Mouse (Mus musculus) embryonic facial prominence, embryonic 15.5 days (tissue): ENCODE measurements around the gene Fbxw4. TPM values are rescaled to one million over a fixed set of nuclear protein-coding genes. Genes with fewer than 3 reads are reported as not detected.

Experiments
- ATAC-seq: fragments of 200-750 bp; cut with Nextera tagmentation; 2 replicates; pipeline ENCODE4 v1.8.0; 2017; ENCODE audit warnings: low read depth, moderate TSS enrichment; ENCODE audit not compliant: insufficient number of reproducible peaks, low FRiP score, low TSS enrichment
- H3K27ac ChIP-seq: fragments of 300-500 bp; sonication (generic); replicated peaks from 2 replicates; pipeline ENCODE4 v1.5.1; 2015; ENCODE audit warnings: mild to moderate bottlenecking, inconsistent platforms
- H3K27me3 ChIP-seq: fragments of 300-500 bp; sonication (generic); 2 replicates; pipeline ENCODE4 v1.6.1; 2015; ENCODE audit warnings: inconsistent platforms
- H3K36me3 ChIP-seq: fragments of 300-500 bp; sonication (generic); 2 replicates; pipeline ENCODE4 v1.6.1; 2015; ENCODE audit warnings: mild to moderate bottlenecking, inconsistent platforms
- H3K4me1 ChIP-seq: fragments of 300-500 bp; sonication (generic); 2 replicates; pipeline ENCODE4 v1.6.1; 2015; ENCODE audit warnings: inconsistent platforms
- H3K4me2 ChIP-seq: fragments of 300-500 bp; sonication (generic); replicated peaks from 2 replicates; pipeline ENCODE4 v1.6.1; 2015; ENCODE audit warnings: mild to moderate bottlenecking, inconsistent platforms
- H3K4me3 ChIP-seq: fragments of 300-500 bp; sonication (generic); replicated peaks from 2 replicates; pipeline ENCODE4 v1.5.1; 2015; ENCODE audit warnings: mild to moderate bottlenecking, inconsistent platforms
- H3K9ac ChIP-seq: fragments of 300-500 bp; sonication (generic); 2 replicates; pipeline ENCODE4 v1.6.1; 2015; ENCODE audit warnings: inconsistent platforms
- H3K9me3 ChIP-seq: fragments of 300-500 bp; sonication (generic); replicated peaks from 2 replicates; pipeline ENCODE4 v1.6.1; 2016; ENCODE audit warnings: inconsistent platforms
- WGBS: fragments of 180-500 bp; shearing (Covaris S2); methylation state at CpG from one replicate; pipeline ENCODE4 v1.1.7; 2015; 5-methylcytosine and 5-hydroxymethylcytosine counted together
- polyA plus RNA-seq: library from polyadenylated mRNA; unstranded; fragments of >200 nt; fragmentation: Nextera tagmentation; extraction: Ambion mirVana; gene quantifications from 2 replicates; pipeline ENCODE4 v1.2.1, GENCODE M21; 2015

Gene Fbxw4
- polyA plus RNA-seq, 1 experiment from 2014 or later = 6.2 TPM

DNA sequence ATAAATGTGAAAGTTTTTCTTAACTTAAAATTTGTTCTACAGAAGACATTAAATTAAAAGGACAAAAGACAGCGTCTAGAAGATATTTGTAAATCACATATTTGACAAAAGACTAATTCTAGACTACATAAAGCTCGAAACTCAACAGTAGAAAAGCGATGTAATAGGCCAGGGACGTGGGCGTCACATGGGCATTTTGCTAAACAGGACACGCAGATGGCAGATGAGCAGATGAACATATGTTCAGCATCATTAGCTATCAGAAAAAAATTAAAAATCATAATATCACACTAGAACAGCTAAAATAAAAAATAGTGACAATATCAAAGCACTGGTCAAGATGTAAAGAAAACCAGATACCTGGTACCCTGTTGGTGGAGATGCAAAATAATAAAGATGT lies 70.4 kb downstream of the Fbxw4 start:
- H3K4me3 ChIP-seq = no peak overlapping the region
- H3K27me3 ChIP-seq = no peaks in the 10 kb centered on the region
- H3K4me2 ChIP-seq = no peak overlapping the region
- H3K36me3 ChIP-seq = peaks cover 7% of the 10 kb centered on the region; the same call in 1 of the 2 replicates
- no peak overlapping the region for H3K9ac ChIP-seq
- ATAC-seq = no peak
- H3K27ac ChIP-seq = no peak overlapping the region
- peaks cover 18% of the 10 kb centered on the region for H3K4me1 ChIP-seq
- 89% methylated on average over 6 of the region's 6 CpGs for WGBS
- H3K9me3 ChIP-seq = no peaks in the 10 kb centered on the region

DNA sequence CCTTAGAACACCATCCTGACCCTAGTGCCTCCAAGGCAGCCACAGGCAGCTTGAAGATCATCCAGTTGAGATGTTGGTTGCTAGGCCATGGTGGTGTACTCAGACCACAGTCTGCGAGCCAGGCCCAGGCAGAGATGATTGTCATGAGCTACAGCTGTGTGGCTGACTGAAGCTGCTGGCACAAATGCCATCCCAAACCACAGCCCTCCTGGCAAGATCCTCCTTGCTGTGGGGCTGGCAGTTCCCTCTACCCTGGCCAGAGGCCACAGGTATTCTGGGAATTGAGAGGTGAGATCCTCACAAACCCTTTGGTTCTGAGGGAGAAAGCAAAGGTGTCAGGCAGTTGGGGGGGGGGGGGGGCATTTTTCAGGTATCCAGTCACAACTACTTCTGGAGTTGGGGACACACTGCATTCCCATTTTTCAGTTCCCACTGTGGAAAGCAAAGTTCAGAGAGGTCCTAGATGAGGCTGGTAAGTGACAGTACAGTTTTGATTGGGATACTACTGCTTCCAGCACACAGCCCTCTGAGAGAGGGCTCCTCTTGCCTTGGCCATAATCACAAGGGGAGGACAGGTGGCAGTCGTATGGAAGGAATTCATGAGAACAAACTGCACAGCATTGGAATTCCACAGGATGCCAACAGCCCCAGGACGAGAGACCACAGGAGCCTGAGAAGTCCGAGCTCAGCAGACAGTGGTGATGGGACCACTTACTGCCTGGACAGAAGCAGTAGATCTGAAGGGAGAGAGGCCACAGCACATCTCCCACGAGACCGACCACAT lies 72.4 kb downstream of the Fbxw4 start:
- peaks cover 10% of the 10 kb centered on the region; the same call in 1 of the 2 replicates for H3K4me1 ChIP-seq
- H3K27ac ChIP-seq = no peak overlapping the region
- no peaks in the 10 kb centered on the region for H3K9me3 ChIP-seq
- H3K4me3 ChIP-seq = no peak overlapping the region
- no peaks in the 10 kb centered on the region for H3K27me3 ChIP-seq
- no peak for ATAC-seq
- no peak overlapping the region for H3K9ac ChIP-seq
- H3K4me2 ChIP-seq = no peak overlapping the region
- peaks cover 7% of the 10 kb centered on the region; the same call in 1 of the 2 replicates for H3K36me3 ChIP-seq
- 71% methylated on average over 6 of the region's 6 CpGs for WGBS

DNA sequence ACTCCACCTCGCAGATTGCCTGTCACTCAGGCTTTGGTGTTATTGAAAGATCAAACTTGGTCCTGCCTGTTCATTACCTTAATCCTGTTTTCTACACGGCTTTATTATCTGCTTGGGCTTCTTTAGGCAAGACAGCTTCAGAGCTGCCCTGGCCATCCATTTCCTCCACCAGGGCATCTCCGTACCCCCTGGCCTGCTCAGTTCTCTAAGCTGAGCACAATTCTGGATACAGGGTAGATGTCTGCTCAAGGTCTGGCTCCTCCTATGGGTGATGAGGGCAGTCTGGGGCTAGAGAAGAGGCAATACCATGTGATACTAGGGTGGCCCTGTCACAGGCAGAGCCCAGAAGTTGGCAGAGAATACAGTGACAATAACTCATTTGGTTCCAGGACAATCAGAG lies 73.3 kb downstream of the Fbxw4 start:
- no peak overlapping the region for H3K9ac ChIP-seq
- H3K4me1 ChIP-seq = peaks cover 13% of the 10 kb centered on the region
- no peaks in the 10 kb centered on the region for H3K9me3 ChIP-seq
- no peak overlapping the region for H3K27ac ChIP-seq
- WGBS = 51% methylated on average over 3 of the region's 3 CpGs
- H3K4me3 ChIP-seq = no peak overlapping the region
- H3K27me3 ChIP-seq = no peaks in the 10 kb centered on the region
- no peak overlapping the region for H3K4me2 ChIP-seq
- H3K36me3 ChIP-seq = peaks cover 7% of the 10 kb centered on the region; the same call in 1 of the 2 replicates
- no peak for ATAC-seq

DNA sequence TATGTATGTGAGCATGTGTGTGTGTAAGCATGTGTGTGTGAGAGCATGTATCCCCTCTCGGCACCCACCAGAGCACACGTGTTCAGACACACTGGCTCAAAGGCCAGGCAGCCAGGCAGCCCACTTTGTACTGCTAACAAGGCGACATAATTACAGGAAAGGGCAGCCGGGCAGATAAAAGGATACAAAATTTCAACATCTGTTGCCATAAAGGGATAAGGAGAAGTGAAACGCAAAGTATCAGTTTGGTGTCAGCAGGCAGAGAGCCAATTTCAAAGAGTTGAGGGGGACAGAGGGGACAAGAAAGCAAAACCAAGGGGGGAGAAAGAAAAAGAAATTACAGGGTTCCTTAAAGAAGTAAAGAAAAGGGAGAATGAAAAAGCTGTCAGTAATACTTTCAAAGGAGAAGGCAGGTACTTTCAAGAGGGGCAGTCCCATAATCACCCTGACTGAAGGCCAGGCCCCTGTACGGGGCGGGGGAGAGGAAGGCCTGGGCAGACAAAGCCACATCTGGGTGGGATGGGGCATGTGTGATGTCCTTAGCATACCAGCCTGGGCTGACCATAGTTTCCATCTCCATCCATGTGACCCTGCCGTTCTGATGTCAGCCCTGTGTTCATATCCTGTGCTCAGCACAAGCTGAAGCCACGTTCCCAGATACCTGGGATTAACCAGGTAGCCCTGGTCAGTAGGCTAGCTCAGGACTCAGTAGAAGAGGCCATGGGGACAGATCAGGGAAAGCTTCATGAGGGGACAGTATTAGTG lies 75.1 kb downstream of the Fbxw4 start:
- no peaks in the 10 kb centered on the region for H3K9me3 ChIP-seq
- no peak overlapping the region for H3K9ac ChIP-seq
- no peak overlapping the region for H3K4me2 ChIP-seq
- no peaks in the 10 kb centered on the region for H3K27me3 ChIP-seq
- no peak overlapping the region for H3K27ac ChIP-seq
- H3K4me3 ChIP-seq = no peak overlapping the region
- 46% methylated on average over 9 of the region's 9 CpGs for WGBS
- H3K36me3 ChIP-seq = peaks cover 13% of the 10 kb centered on the region; the same call in 1 of the 2 replicates
- ATAC-seq = no peak
- H3K4me1 ChIP-seq = peaks cover 8% of the 10 kb centered on the region

DNA sequence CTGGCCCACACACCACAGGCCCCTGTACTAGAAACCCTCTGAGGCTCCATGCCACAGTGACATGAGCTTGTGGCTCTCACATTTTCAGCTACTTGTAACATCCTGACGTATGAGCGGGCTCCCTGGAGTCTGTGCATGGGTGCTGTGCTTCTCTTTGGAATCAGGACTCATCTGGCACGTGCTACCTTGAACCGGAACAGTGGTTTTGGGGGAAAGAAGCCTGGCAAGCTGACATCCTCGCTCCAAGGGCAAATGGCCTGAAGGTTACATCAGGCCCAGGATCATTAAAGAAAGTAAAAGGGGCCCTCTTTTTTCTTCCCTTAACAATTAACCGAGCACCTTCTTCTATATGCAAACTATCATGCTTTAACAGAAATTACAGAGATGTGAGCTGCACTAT lies 77.0 kb downstream of the Fbxw4 start:
- ATAC-seq = no peak
- Histone ChIP-seq H3K27me3 (no peaks in the 10 kb centered on the region), H3K4me2 (no peak overlapping the region), H3K27ac (no peak overlapping the region), H3K36me3 (peaks cover 26% of the 10 kb centered on the region), H3K4me3 (no peak overlapping the region), H3K4me1 (peaks cover 8% of the 10 kb centered on the region), H3K9me3 (no peaks in the 10 kb centered on the region), H3K9ac (no peak overlapping the region)
- 82% methylated on average over 6 of the region's 6 CpGs for WGBS

DNA sequence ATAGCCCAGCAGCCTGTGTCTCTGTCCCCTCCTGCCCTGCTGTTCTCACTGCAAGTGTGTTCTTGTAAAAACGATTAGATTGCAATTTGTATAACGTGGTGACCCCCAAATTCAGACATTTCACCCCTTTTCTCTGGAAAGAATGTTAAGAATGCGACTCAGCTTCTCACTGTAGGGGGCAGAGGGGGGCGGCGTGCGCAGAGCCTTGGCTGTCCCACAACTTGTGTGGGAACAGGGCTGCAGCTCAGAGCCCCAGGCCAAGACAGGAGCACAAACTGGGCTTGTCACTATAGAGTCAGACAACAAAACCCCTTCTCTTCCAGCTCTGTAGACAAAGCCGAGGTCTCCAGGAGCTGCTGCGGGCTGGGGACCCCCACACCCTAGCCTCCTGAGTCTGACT lies 78.0 kb downstream of the Fbxw4 start:
- Histone ChIP-seq H3K27me3 (no peaks in the 10 kb centered on the region), H3K4me2 (no peak overlapping the region), H3K9me3 (no peaks in the 10 kb centered on the region), H3K36me3 (peaks cover 32% of the 10 kb centered on the region), H3K9ac (no peak overlapping the region), H3K27ac (0 out of 2 replicates have a peak overlapping the region, but pooled peaks have one; percentile 4), H3K4me1 (peaks cover 9% of the 10 kb centered on the region), H3K4me3 (no peak overlapping the region)
- ATAC-seq = no peak
- WGBS = 17% methylated on average over 8 of the region's 8 CpGs

DNA sequence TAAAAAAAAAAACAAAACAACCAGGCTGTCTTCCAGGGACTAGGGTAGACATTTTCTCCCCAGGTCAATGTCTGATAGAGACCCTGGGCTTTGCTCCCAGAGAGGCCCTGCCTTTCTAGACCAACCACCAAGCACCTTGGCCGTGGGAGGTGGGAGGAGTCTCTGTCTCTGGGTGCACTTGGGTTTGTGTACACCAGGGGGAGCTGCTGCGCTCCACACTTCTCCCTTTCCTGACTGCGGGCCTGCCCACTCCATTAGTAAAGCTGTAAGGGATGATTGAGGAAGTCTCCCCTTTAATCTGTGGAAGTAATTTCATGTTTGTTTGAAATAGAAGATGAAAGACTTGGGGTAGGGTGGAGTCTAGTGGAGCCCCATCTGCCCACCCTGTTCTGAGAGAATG lies 78.9 kb downstream of the Fbxw4 start:
- Histone ChIP-seq H3K4me3 (no peak overlapping the region), H3K9ac (no peak overlapping the region), H3K36me3 (peaks cover 36% of the 10 kb centered on the region), H3K27ac (no peak overlapping the region), H3K4me2 (no peak overlapping the region), H3K27me3 (no peaks in the 10 kb centered on the region), H3K9me3 (no peaks in the 10 kb centered on the region), H3K4me1 (peaks cover 17% of the 10 kb centered on the region)
- ATAC-seq = no peak
- WGBS = 60% methylated on average over 3 of the region's 3 CpGs

DNA sequence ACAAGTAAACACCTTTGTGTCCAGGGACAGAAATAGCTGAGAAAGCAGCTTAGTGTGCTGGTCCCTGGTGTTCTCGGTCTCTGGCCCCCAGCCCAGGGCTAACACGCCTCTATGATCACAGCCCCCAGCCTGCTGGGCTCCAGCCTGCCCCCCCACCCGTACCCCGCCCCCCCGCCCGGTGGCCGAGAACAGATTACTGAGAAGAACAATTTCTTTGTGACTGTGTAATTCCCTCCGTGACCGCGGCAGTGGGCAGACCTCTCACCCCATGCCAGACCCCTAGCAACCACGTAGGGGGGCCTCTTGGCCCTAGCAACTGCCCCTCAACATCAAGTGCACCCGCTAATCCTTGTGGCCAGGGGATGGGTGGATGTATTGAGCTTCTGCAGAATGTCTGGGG lies 79.9 kb downstream of the Fbxw4 start:
- Histone ChIP-seq H3K4me3 (no peak overlapping the region), H3K9ac (no peak overlapping the region), H3K27ac (no peak overlapping the region), H3K9me3 (no peaks in the 10 kb centered on the region), H3K4me1 (peaks cover 28% of the 10 kb centered on the region), H3K27me3 (no peaks in the 10 kb centered on the region), H3K4me2 (no peak overlapping the region), H3K36me3 (peaks cover 36% of the 10 kb centered on the region)
- no peak for ATAC-seq
- 61% methylated on average over 12 of the region's 12 CpGs for WGBS

DNA sequence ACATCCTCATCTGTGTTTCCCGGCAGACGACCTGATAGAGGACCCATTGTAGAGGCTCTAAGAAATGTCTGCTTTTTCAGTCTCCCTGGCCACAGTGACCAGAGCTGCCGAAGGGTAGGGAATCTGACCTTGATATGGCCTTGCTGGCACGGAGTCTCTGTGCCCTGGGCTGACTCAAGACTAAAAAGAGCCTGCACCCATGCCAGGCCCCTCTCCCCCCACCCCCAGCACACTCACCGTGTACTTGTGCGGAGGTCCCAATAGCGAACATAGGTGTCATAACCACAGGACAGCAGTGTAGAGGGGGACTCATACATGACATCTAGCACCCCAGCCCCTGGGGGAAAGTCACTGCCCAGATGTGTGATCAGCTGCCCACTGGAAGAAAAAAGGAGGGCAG lies 80.7 kb downstream of the Fbxw4 start:
- H3K36me3 ChIP-seq = peaks cover 36% of the 10 kb centered on the region
- H3K4me2 ChIP-seq = no peak overlapping the region
- no peak for ATAC-seq
- H3K4me3 ChIP-seq = no peak overlapping the region
- peaks cover 36% of the 10 kb centered on the region for H3K4me1 ChIP-seq
- no peak overlapping the region for H3K9ac ChIP-seq
- H3K9me3 ChIP-seq = no peaks in the 10 kb centered on the region
- WGBS = 86% methylated on average over 7 of the region's 7 CpGs
- no peaks in the 10 kb centered on the region for H3K27me3 ChIP-seq
- no peak overlapping the region for H3K27ac ChIP-seq

DNA sequence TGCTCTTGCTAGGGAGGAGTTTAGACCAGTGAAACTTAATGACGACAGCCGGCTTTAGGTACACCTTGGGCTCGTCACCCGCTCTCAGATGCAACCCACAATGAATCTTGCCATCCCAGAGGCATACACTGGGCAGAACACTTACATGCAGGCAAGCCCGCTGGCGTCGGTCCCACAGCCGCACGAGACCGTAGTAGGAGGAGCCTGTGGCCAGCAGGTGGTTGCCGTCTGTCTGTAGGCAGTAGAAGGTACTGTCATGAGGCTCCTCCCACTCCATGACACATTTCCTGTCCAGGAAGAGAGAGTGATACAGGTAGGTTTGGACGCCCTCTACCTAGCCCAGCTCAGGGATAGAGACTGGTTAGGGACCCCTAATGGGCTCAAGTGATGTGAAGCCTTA lies 81.1 kb downstream of the Fbxw4 start:
- WGBS = 82% methylated on average over 12 of the region's 12 CpGs
- H3K4me1 ChIP-seq = peaks cover 40% of the 10 kb centered on the region
- H3K4me3 ChIP-seq = no peak overlapping the region
- H3K9ac ChIP-seq = no peak overlapping the region
- no peaks in the 10 kb centered on the region for H3K9me3 ChIP-seq
- H3K27ac ChIP-seq = no peak overlapping the region
- ATAC-seq = no peak
- no peaks in the 10 kb centered on the region for H3K27me3 ChIP-seq
- peaks cover 36% of the 10 kb centered on the region for H3K36me3 ChIP-seq
- no peak overlapping the region for H3K4me2 ChIP-seq

DNA sequence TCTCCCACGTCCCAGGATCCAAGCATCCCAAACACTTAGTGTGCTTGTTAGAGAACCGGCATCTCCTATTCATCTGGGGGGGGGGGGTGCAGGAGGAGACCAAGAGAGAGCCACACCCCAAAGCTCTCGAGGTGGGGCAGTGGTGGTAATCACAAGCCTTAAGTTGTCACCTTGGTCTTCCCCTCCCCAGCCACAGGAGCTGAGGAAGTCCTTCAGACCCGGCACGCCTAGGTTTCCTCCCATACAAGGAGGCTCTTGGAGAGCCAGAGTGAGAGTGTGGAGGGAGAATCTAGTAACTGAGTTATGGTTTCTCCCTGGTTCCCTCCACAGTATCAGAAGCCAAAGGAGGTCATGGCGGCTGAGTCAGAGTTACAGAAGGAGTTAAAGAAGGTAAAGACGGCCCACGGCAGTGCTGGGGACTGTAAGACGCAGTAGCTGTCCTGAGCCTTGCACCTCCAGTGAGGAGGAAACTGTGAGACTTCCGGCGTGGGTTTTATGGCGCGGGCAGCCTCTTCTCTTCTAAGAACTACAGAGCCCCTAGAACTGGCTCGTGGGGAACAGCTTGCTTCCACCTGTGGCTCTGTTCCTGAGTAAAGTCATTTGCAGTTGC lies 82.9 kb downstream of the Fbxw4 start:
- peaks cover 40% of the 10 kb centered on the region for H3K36me3 ChIP-seq
- peaks cover 41% of the 10 kb centered on the region for H3K4me1 ChIP-seq
- no peak overlapping the region for H3K9ac ChIP-seq
- no peaks in the 10 kb centered on the region for H3K9me3 ChIP-seq
- no peak for ATAC-seq
- H3K4me3 ChIP-seq = no peak overlapping the region
- no peak overlapping the region for H3K4me2 ChIP-seq
- 75% methylated on average over 14 of the region's 14 CpGs for WGBS
- H3K27ac ChIP-seq = no peak overlapping the region
- H3K27me3 ChIP-seq = no peaks in the 10 kb centered on the region
